Mouse (Mus musculus): ENCODE measurements around the gene Gsg1. TPM values are rescaled to one million over a fixed set of nuclear protein-coding genes. Genes with fewer than 3 reads are reported as not detected.

The Gsg1 gene
- total RNA-seq, 2 experiments from 2014 or later, result 0.47 TPM; not detected in 1

GRCm38 (mm10) chr6:135197921-135198532, 56.1 kb downstream of the Gsg1 start, which contains the start of the genes Fam234b and Hebp1:
TSS of gene Fam234b (plus strand) at chr6:135197977.
TSS of gene Hebp1 (minus strand) at chr6:135198022.
- peak within 1 kb of the TSS; percentile 96 for H3K27ac ChIP-seq
- DNase-seq (ENCODE audit: low spot score in 2 of 2), result peak; percentile 84 to 89
- peak; percentile 52 for TF ChIP-seq CTCF (conservative IDR thresholded peaks at IDR 0.05)
- H3K4me3 ChIP-seq, result peak within 1 kb of the TSS; percentile 86

GRCm38 (mm10) chr6:135197446-135197845, 56.7 kb downstream of the Gsg1 start:
- peak overlapping the region; percentile 86 for H3K4me3 ChIP-seq
- peak overlapping the region; percentile 96 for H3K27ac ChIP-seq
- no peak for DNase-seq (ENCODE audit: low spot score in 2 of 2)
- TF ChIP-seq CTCF (conservative IDR thresholded peaks at IDR 0.05), result no peak

GRCm38 (mm10) chr6:135196707-135197106, 57.4 kb downstream of the Gsg1 start:
- no peak for TF ChIP-seq CTCF (conservative IDR thresholded peaks at IDR 0.05)
- DNase-seq (ENCODE audit: low spot score in 2 of 2), result no peak
- H3K4me3 ChIP-seq, result no peak overlapping the region
- no peak overlapping the region for H3K27ac ChIP-seq

- no peak for DNase-seq (ENCODE audit: low spot score in 2 of 2)
- Histone ChIP-seq H3K27ac (no peak overlapping the region), H3K4me3 (no peak overlapping the region)
- TF ChIP-seq CTCF (conservative IDR thresholded peaks at IDR 0.05), result no peak
Measured at GRCm38 (mm10) chr6:135194907-135195306, 59.2 kb downstream of the Gsg1 start.

- no peak overlapping the region for H3K27ac ChIP-seq
- no peak for TF ChIP-seq CTCF (conservative IDR thresholded peaks at IDR 0.05)
- DNase-seq (ENCODE audit: low spot score in 2 of 2), result no peak
- H3K4me3 ChIP-seq, result no peak overlapping the region
Measured at GRCm38 (mm10) chr6:135193733-135194132, 60.4 kb downstream of the Gsg1 start.

GRCm38 (mm10) chr6:135192993-135193392, 61.2 kb downstream of the Gsg1 start:
- no peak for DNase-seq (ENCODE audit: low spot score in 2 of 2)
- Histone ChIP-seq H3K27ac (no peak overlapping the region), H3K4me3 (no peak overlapping the region)
- TF ChIP-seq CTCF (conservative IDR thresholded peaks at IDR 0.05), result no peak

- DNase-seq (ENCODE audit: low spot score in 2 of 2), result no peak
- Histone ChIP-seq H3K27ac (no peak overlapping the region), H3K4me3 (no peak overlapping the region)
- TF ChIP-seq CTCF (conservative IDR thresholded peaks at IDR 0.05), result no peak
Measured at GRCm38 (mm10) chr6:135191906-135192305, 62.2 kb downstream of the Gsg1 start.

GRCm38 (mm10) chr6:135190122-135190521, 64.0 kb downstream of the Gsg1 start:
- no peak for DNase-seq (ENCODE audit: low spot score in 2 of 2)
- no peak for TF ChIP-seq CTCF (conservative IDR thresholded peaks at IDR 0.05)
- no peak overlapping the region for H3K27ac ChIP-seq
- no peak overlapping the region for H3K4me3 ChIP-seq

- DNase-seq (ENCODE audit: low spot score in 2 of 2), result no peak
- TF ChIP-seq CTCF (conservative IDR thresholded peaks at IDR 0.05), result no peak
- no peak overlapping the region for H3K27ac ChIP-seq
- no peak overlapping the region for H3K4me3 ChIP-seq
Measured at GRCm38 (mm10) chr6:135188629-135189028, 65.5 kb downstream of the Gsg1 start.

Other genes starting within 250 kb of the Gsg1 start
- 10 to 100 TPM; 58.9 to 60.5 TPM for gene Ddx47, start 242.7 kb downstream of the Gsg1 start, total RNA-seq (2021)
- under 1 TPM in 1 of 2 experiments, not detected in 1; 0.41 TPM for gene Gprc5a, start 188.7 kb downstream of the Gsg1 start, total RNA-seq (2021)
- gene Gprc5d, start 136.1 kb downstream of the Gsg1 start, total RNA-seq (2021), result not detected
- gene Fam234b, start 56.4 kb downstream of the Gsg1 start, total RNA-seq (2021), result 100 to 1,000 TPM; 161 to 166 TPM
- gene Hebp1, start 56.3 kb downstream of the Gsg1 start, total RNA-seq (2021), result 10 to 100 TPM; 74.1 to 79.1 TPM
- gene Pbp2, start 56.1 kb upstream of the Gsg1 start, total RNA-seq (2021), result under 1 TPM in 1 of 2 experiments, not detected in 1; 0.27 TPM
- gene Emp1, start 108.2 kb upstream of the Gsg1 start, total RNA-seq (2021), result 1 to 10 TPM; 2.0 to 2.8 TPM